Mouse (Mus musculus) G1E (cell line): ENCODE measurements around the gene Zfp82. TPM values are rescaled to one million over a fixed set of nuclear protein-coding genes. Genes with fewer than 3 reads are reported as not detected.
A peak's percentile ranks its signal among the peaks of the same experiment; 100 is the strongest.

Experiments
- ATAC-seq: 2 replicates; pipeline ENCODE4 v1.8.0; 2016; ENCODE audit warnings: mild to moderate bottlenecking; ENCODE audit not compliant: insufficient number of reproducible peaks, poor library complexity, low FRiP score, severe bottlenecking; ENCODE audit errors: extremely low read depth
- DNase-seq: peaks from one replicate; pipeline ENCODE4 v3.0.0; 2012; ENCODE audit warnings: low spot score
- H3K27me3 ChIP-seq: 2 replicates; pipeline ENCODE4 v1.6.1; 2012; ENCODE audit warnings: mild to moderate bottlenecking, low read length, inconsistent platforms; ENCODE audit not compliant: insufficient read depth
- H3K36me3 ChIP-seq: replicated peaks from 2 replicates; pipeline ENCODE3; 2012; ENCODE audit warnings: mild to moderate bottlenecking, inconsistent platforms
- H3K4me1 ChIP-seq: 2 replicates; pipeline ENCODE4 v1.6.1; 2012; ENCODE audit warnings: low read depth, low read length, inconsistent platforms, mixed read lengths; ENCODE audit not compliant: insufficient read depth
- H3K4me3 ChIP-seq: 2 replicates; pipeline ENCODE4 v1.5.1; 2012; ENCODE audit warnings: low read depth, mild to moderate bottlenecking, inconsistent platforms, low read length, moderate library complexity, mixed read lengths
- H3K9me3 ChIP-seq: replicated peaks from 2 replicates; pipeline ENCODE4 v1.6.1; 2012; ENCODE audit warnings: inconsistent platforms
- CTCF ChIP-seq: IDR thresholded peaks from 2 replicates; pipeline ENCODE4 v1.5.1; 2012; ENCODE audit warnings: low read depth, low read length, inconsistent platforms, mixed read lengths
- GATA1 ChIP-seq: IDR thresholded peaks from 2 replicates; pipeline ENCODE4 v1.6.1; 2012; ENCODE audit warnings: borderline replicate concordance, low read length, inconsistent platforms, mixed read lengths
- GATA2 ChIP-seq: IDR thresholded peaks from 2 replicates; pipeline ENCODE4 v1.6.1; 2012; ENCODE audit warnings: low read depth, low read length, inconsistent platforms, borderline replicate concordance
- POLR2AphosphoS5 ChIP-seq: IDR thresholded peaks from 2 replicates; pipeline ENCODE4 v1.6.1; 2012; ENCODE audit warnings: low read depth, low read length, inconsistent platforms; ENCODE audit not compliant: insufficient replicate concordance
- TAL1 ChIP-seq: conservative IDR thresholded peaks from 2 replicates; pipeline ENCODE4 v1.6.1; 2012; ENCODE audit warnings: low read depth, low read length, inconsistent platforms, mixed read lengths
- polyA plus RNA-seq: library from polyadenylated mRNA; stranded (reverse); fragments of >175 nt; gene quantifications from 2 replicates; pipeline ENCODE4 v1.2.3, GENCODE M21; 2012
- total RNA-seq, 2 experiments: library from RNA; stranded (forward) in 1 of 2; stranded (reverse) in 1 of 2; fragments of 200-1000 nt in 1 of 2; fragments of >200 nt in 1 of 2; fragmentation: Nextera tagmentation in 1 of 2; gene quantifications; 2 replicates each; pipeline ENCODE4 v1.2.3; 2014 to 2017

Gene Zfp82
- total and polyA plus RNA-seq, 3 experiments = 0.25 to 5.9 (median 4.2) TPM

GRCm38 (mm10) chr7:30025358-30025757 lies 47.3 kb downstream of the Zfp82 start:
- DNase-seq = no peak
- no peaks in the 10 kb centered on the region for H3K9me3 ChIP-seq
- H3K36me3 ChIP-seq = peaks cover 73% of the 10 kb centered on the region
- H3K4me3 ChIP-seq = no peak overlapping the region
- H3K4me1 ChIP-seq = peaks cover 3% of the 10 kb centered on the region; the same call in 1 of the 2 replicates
- TF ChIP-seq GATA1 (no peak), POLR2AphosphoS5 (no peak), TAL1 (no peak), CTCF (no peak), GATA2 (no peak)
- no peak for ATAC-seq
- no peaks in the 10 kb centered on the region for H3K27me3 ChIP-seq

- TF ChIP-seq POLR2AphosphoS5 (no peak), GATA1 (no peak), CTCF (no peak), GATA2 (no peak), TAL1 (no peak)
Observed at GRCm38 (mm10) chr7:30023800-30024199, 48.9 kb downstream of the Zfp82 start.

GRCm38 (mm10) chr7:30023324-30023723 lies 49.4 kb downstream of the Zfp82 start:
- DNase-seq = no peak
- Histone ChIP-seq H3K27me3 (no peaks in the 10 kb centered on the region), H3K36me3 (peaks cover 88% of the 10 kb centered on the region), H3K4me3 (no peak overlapping the region), H3K9me3 (no peaks in the 10 kb centered on the region), H3K4me1 (peaks cover 3% of the 10 kb centered on the region; the same call in 1 of the 2 replicates)
- ATAC-seq = no peak
- TF ChIP-seq CTCF = no peak
- no peak for TF ChIP-seq GATA1
- TF ChIP-seq POLR2AphosphoS5 = no peak
- TF ChIP-seq TAL1 = no peak
- TF ChIP-seq GATA2 = no peak

More at GRCm38 (mm10) chr7:30023800-30024199, 48.9 kb downstream of the Zfp82 start:
- ATAC-seq (no peak), DNase-seq (no peak)
- no peak overlapping the region for H3K4me3 ChIP-seq
- no peaks in the 10 kb centered on the region for H3K9me3 ChIP-seq
- H3K36me3 ChIP-seq = peaks cover 87% of the 10 kb centered on the region
- no peaks in the 10 kb centered on the region for H3K27me3 ChIP-seq
- H3K4me1 ChIP-seq = peaks cover 3% of the 10 kb centered on the region; the same call in 1 of the 2 replicates

GRCm38 (mm10) chr7:30019543-30019942 lies 53.2 kb downstream of the Zfp82 start:
- no peak for TF ChIP-seq CTCF
- no peak for TF ChIP-seq GATA2
- no peak for TF ChIP-seq TAL1
- TF ChIP-seq GATA1 = no peak
- TF ChIP-seq POLR2AphosphoS5 = no peak
- H3K9me3 ChIP-seq = no peaks in the 10 kb centered on the region
- H3K4me1 ChIP-seq = no peaks in the 10 kb centered on the region; the same call in 1 of the 2 replicates
- no peaks in the 10 kb centered on the region for H3K27me3 ChIP-seq
- H3K36me3 ChIP-seq = peaks cover 91% of the 10 kb centered on the region
- DNase-seq (no peak), ATAC-seq (no peak)
- H3K4me3 ChIP-seq = no peak overlapping the region

GRCm38 (mm10) chr7:30017226-30017625 lies 55.5 kb downstream of the Zfp82 start:
- no peak for TF ChIP-seq POLR2AphosphoS5
- no peak for TF ChIP-seq GATA2
- no peak for TF ChIP-seq TAL1
- no peak for TF ChIP-seq GATA1
- TF ChIP-seq CTCF = no peak
- no peak overlapping the region for H3K4me3 ChIP-seq
- H3K9me3 ChIP-seq = no peaks in the 10 kb centered on the region
- H3K36me3 ChIP-seq = peaks cover 89% of the 10 kb centered on the region
- H3K27me3 ChIP-seq = no peaks in the 10 kb centered on the region
- DNase-seq = no peak
- no peak for ATAC-seq
- H3K4me1 ChIP-seq = no peaks in the 10 kb centered on the region

GRCm38 (mm10) chr7:30012956-30013363 lies 59.7 kb downstream of the Zfp82 start:
- no peaks in the 10 kb centered on the region for H3K27me3 ChIP-seq
- peaks cover 89% of the 10 kb centered on the region for H3K36me3 ChIP-seq
- ATAC-seq (no peak), DNase-seq (peak; percentile 29)
- H3K4me3 ChIP-seq = no peak overlapping the region
- H3K9me3 ChIP-seq = no peaks in the 10 kb centered on the region
- no peaks in the 10 kb centered on the region; the same call in 1 of the 2 replicates for H3K4me1 ChIP-seq
- no peak for TF ChIP-seq POLR2AphosphoS5
- 0 out of 2 replicates have a peak, but pooled peaks have one; percentile 16 for TF ChIP-seq CTCF
- no peak for TF ChIP-seq TAL1
- no peak for TF ChIP-seq GATA2
- TF ChIP-seq GATA1 = no peak
